Mouse (Mus musculus) monocyte, adult 2 months (primary cell): Measurements from ENCODE around the gene Mau2.
"Not testable (repeated sequence)": the region's sequence is repeated elsewhere in the genome, so short reads cannot be mapped to it uniquely, and the experiment has no call there.

Experiments
- DNase-seq, 2 experiments: peaks; one replicate each; pipeline ENCODE4 v3.0.0; 2022; ENCODE audit warnings: low spot score in 2 of 2, low read depth in 1 of 2

Gene Mau2

GRCm38 (mm10) chr8:70042583-70043455 is at the start of gene Mau2, which contains the start of gene Sugp1:
Mau2 (minus strand) TSS chr8:70042734.
Sugp1 (plus strand) TSS chr8:70042813.
- peak; percentile 87 to 96 for DNase-seq

DNA sequence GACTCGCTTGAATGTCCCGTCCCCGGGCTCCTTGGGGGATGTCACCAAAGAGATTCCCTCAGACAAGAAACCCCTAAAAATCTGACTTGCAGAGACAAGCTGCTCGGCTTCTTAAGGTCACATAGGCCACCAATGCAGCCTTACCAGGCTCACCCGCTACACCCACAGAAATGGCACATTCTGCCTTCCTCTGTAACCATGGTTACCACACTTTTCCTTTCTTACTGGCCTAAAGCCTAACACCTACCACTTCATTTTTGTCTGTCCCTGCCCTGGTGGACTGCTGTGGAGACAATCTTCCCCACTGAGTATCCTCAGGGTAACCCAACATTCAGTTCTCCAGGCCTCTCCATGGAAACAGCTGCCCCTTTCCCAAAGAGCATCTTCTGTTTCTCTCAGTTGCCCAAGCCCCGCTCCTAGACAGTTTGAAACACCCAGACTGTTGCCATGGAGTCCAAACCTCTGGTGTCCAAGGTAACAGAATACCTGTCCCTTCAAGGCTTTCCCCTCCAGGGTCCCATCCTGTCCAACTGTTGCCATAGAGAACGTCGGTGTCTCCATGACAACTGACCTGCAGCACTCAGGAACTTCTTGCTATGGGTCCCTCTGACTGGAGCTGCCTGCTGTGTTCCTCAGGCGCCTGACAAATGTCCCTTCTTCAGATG is 46.9 kb upstream of the Mau2 start:
- DNase-seq = no peak

DNA sequence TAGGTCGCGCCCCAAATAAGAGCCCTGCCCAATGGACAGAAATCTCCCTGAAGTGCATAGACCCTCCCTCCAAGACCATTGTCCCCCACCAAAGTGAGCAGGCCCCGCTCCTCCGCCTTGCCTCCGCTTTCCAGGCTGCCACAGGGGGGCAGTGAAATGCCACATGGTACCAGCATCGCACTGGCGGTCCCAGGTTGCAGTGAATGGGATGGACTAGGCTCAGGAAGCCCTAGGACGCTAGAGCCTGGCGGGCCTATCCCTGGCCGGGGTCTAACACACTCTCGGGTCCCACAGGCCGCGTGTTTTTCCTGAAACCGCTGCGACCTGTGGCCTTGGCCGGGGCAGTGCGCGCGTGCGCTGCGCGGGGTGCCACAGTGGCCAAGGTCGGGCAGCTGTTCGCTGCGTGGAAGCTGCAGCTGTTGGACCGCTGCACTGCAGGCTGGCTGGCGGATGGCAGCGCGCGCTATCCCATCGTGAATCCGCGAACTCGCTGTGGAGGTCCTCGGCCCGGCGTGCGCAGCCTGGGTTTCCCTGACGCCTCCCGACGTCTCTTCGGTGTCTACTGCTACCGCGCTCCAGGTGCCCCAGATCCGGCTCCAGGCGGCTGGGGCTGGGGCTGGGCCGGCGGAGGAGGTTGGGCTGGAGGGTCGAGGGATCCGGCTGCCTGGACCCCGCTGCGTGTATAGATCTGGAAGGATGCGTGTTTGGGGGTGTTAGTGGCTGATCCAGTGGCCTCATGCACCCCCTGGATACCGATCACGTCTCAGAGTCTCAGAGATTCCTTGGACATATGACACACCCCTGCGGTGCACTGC is 45.5 kb upstream of the Mau2 start:
- DNase-seq = no peak

DNA sequence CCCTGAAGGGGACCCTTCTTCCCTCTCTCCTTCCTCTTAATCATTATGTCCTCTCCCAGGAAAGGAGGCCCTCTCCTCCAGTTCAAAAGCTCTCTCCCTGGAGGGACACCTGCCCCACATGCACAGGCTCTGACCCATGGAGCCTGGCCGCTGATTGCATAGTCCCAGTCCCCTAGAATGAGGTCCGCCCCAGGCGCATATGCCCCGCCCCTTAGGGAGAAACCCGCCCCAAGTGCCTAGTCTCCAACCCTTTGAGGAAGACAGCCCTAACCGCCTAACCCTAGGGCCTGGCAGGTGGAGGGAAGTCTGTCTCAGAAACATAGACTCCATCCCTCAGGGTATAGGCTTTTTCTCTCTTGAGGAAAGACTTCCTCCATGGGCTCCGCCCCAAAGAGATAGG is 44.7 kb upstream of the Mau2 start:
- DNase-seq = no peak

DNA sequence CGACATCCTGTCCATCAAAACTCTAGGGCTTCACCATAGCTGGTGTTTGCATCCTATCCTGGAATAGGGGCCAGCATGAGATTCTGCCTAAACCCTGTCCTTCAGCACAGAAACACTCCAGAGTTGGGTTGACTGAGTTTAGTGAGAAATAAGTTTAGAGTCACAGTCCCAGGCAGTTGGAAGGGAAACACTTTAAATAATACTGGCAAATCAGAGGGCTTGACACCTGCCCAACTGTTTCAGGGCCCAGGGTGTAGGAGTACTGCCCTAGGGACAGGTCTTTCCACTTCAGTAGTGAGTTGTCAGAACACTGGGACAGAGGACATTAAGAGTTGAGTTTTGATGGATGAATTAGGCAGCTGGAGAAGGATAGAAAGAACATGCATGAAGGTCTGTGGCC is 43.6 kb upstream of the Mau2 start:
- DNase-seq = no peak

- DNase-seq = no peak
These were observed 41.9 kb upstream of the Mau2 start for GRCm38 (mm10) chr8:70084191-70085065.

GRCm38 (mm10) chr8:70083285-70083684 is 40.8 kb upstream of the Mau2 start, which contains the start of gene Hapln4:
Hapln4 (plus strand) TSS chr8:70083457.
- no peak for DNase-seq

DNA sequence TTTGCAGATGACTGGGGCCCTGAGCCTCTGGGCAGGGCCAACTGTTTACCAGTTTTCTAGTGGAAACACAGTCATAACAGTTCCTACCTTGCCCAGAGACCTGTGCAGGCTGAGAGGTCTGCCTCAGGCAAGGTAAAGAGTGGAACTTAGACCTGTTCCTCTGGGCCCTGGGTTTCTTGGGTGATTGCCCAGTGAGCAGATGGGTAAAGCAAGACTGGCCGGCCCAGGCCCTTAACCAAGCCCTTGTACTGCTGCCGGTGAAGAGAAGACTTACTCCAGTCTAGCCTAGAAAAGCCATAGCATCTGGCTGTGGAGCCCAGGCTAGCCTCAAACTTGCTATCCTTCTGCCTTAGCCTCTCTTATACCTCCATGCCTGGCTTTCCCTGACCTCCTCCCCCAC is 39.4 kb upstream of the Mau2 start:
- DNase-seq = no peak

- no peak for DNase-seq
These were observed 31.1 kb upstream of the Mau2 start for GRCm38 (mm10) chr8:70073682-70074081.

DNA sequence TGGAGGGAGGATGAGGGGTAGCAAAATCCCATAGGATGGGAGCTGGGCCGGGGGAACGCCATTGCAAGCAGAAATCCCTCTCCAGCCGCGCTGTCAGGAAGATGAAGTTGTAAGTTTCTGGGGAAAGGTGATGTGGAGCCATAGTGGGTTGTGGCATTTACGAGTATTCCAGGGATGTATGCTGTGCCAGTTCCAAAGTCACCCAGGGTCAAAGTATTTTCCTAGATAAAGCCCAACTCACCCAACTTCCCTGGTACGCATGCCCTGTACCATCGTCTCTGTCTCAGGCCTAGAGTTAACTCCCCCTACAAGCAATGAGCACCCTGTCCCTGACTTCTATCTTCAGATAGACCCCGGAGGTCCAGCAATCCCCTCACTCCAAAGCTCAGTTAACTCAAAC is 30.6 kb upstream of the Mau2 start:
- DNase-seq = no peak

DNA sequence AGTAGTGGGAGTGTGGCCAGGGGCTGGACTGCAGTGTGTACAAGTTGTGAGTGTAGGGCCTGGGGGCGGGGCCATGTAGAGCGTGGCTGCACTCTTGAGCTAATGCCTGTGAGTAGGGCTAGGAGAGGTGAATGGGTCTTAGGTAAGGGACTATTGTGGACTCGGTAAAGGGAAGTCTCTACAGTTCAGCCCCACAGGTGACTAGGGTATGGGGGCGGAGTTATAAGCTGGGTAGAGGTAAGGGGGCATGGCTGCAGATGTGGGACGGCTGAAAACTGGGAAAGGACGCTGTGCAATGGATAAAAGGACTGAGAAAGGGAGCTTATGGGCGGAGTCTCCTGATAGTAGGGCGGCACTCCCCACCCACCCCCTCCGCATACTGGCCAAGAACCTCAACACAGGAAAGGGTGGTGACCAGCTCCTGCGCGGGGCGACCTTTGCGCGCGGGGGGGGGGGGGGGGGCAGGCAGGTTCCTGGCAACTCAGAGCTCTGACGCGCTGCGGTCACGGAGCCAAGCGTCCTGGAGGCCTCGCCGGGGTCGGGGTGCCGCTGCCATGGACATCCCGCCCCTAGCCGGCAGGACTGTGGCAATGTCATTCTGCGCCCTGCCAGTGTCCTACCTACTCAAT is 30.0 kb upstream of the Mau2 start, which contains the start of gene Tm6sf2:
TSS of gene Tm6sf2 (plus strand) at position 484 of the 629 bp plus-strand sequence.
- no peak for DNase-seq

- no peak for DNase-seq
These were observed 29.4 kb upstream of the Mau2 start for GRCm38 (mm10) chr8:70071836-70072440.

DNA sequence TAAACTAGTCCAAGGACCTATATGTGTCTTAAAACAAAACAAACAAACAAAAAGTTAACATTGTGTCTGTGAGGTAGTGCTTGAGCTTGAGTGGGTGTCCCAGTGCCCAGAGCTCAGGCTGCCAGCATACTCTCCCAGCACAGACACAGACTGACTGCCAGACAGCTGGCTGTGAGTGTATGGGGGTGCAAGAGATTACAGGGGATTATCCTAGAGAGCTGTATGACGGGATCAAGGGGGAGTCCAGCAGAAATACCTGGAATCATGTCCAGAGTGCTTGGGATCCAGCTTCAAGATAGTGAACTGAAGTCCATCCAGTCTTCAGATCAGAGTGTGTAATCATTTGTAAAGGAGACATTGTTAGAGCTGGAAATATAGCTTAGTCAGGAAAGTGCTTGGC is 15.2 kb upstream of the Mau2 start:
- DNase-seq = no peak

DNA sequence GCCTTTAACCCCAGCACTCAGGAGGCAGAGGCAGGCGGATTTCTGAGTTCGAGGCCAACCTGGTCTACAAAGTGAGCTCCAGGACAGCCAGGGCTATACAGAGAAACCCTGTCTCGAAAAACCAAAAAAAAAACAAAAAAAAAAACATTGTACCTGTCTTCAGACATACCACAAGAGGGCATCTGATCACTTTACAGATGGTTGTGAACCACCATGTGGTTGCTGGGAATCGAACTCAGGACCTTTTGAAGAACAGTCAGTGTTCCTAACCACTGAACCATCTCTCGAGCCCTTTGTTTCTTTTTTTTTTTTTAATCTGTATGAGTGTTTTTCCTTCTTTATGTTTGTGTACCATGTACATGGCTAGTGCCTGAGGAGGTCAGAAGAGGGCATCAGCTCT is 7.9 kb upstream of the Mau2 start:
- DNase-seq = not testable (repeated sequence)

GRCm38 (mm10) chr8:70049662-70050061 is 7.1 kb upstream of the Mau2 start:
- DNase-seq = no peak

DNA sequence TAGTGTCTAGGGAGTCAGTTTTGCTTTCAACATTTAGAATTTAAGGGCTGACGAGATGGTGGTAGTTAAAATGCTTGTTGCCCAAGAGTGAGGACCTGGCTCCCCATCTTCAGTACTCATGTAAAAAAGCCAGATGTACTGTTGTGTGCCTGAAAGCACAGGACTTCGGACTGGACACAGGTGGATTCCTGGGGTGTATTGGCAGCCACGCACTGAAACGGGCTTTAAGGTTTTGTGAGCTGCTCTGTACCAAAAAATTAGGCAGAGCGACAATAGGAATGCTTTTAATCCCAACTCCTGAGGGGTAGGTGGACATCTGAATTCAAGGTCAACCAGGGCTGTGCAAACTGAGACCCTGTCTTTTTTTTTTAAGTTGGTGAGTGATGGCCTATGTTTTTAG is 1.5 kb upstream of the Mau2 start:
- no peak for DNase-seq

DNA sequence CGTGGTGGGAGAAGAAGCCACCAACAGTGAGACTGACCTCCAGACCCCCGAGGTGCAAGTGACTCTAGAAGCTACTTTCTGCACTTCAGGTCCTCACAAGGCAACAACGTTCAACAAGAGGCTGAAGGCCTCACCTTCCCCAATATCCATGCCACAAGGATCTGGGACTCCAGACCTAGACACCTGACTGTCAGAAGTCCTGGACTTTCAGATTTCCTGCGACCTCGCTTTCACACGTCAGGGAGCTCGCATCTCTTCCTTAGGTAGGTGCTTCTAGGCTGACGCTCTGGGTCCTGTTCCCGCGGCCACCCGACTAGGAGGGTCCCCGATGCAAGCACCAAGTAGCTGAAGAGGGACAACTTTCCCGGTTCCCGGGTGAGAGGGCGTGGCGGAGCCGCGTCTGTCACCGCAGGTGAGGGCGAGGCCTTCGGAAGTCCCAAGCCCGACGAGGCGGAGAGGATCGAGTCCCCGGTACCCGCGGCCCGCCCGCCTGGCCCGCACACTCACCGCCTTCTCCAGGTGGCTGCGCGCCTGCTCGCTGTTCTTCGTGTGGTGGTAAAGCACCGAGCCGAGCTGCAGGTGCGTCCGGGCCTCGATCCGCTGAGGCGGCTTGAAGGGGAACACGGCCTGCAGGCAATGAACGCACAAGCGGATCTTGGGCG is 518 bp downstream of the Mau2 start:
- DNase-seq = peak in 1 of 2 experiments; percentile 6

- DNase-seq = no peak
These were observed 4.5 kb downstream of the Mau2 start for GRCm38 (mm10) chr8:70037994-70038393.

DNA sequence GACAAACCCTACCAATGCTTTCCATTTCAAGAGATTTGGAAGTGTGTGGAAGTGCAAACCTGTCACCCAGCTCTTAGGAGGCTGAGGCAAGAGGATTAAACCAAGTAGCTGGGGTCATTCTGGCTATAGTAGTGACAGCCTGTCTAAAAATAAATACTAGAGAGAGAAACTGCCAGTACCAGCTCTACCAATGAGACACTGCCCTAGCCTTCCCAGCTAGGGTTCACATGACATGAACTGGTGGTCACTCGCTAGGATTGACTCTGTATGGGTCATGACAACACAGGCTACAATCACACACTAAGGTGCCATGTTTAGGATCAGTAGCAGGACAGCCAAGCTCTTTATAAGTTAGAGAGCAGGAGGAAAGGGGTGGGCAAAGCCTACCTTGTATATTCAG is 12.3 kb downstream of the Mau2 start:
- no peak for DNase-seq
